Mouse (Mus musculus): ENCODE measurements around the gene Acta2. TPM values are rescaled to one million over a fixed set of nuclear protein-coding genes. Genes with fewer than 3 reads are reported as not detected.

Gene Acta2
- polyA plus RNA-seq, 1 experiment = not detected

GRCm38 (mm10) chr19:34254101-34254879 lies 1.1 kb downstream of the Acta2 start:
- Histone ChIP-seq H3K4me1 (ENCODE audit: control insufficient read depth, insufficient read depth, low read length) (peaks cover 2% of the 10 kb centered on the region; the same call in 1 of the 2 replicates), H3K4me3 (ENCODE audit: insufficient read depth, low read depth, low read length) (no peak overlapping the region), H3K27ac (ENCODE audit: insufficient read depth, low read depth, low read length) (no peak overlapping the region)
- WGBS = 28% methylated on average over 14 of the region's 14 CpGs
- TF ChIP-seq CTCF (IDR thresholded peaks at IDR 0.05; ENCODE audit: insufficient read depth, low read depth, low read length) (no peak), POLR2A (IDR thresholded peaks at IDR 0.05; ENCODE audit: insufficient read depth, low read depth, low read length) (no peak)

GRCm38 (mm10) chr19:34252450-34252849 lies 2.9 kb downstream of the Acta2 start:
- no peak for TF ChIP-seq CTCF (IDR thresholded peaks at IDR 0.05; ENCODE audit: insufficient read depth, low read depth, low read length)
- TF ChIP-seq POLR2A (IDR thresholded peaks at IDR 0.05; ENCODE audit: insufficient read depth, low read depth, low read length) = no peak
- 82% methylated on average over 9 of the region's 9 CpGs for WGBS
- H3K4me3 ChIP-seq (ENCODE audit: insufficient read depth, low read depth, low read length) = no peak overlapping the region
- no peak overlapping the region for H3K27ac ChIP-seq (ENCODE audit: insufficient read depth, low read depth, low read length)
- H3K4me1 ChIP-seq (ENCODE audit: control insufficient read depth, insufficient read depth, low read length) = peaks cover 2% of the 10 kb centered on the region; the same call in 1 of the 2 replicates

GRCm38 (mm10) chr19:34251900-34252299 lies 3.5 kb downstream of the Acta2 start:
- H3K4me1 ChIP-seq (ENCODE audit: control insufficient read depth, insufficient read depth, low read length) = peaks cover 2% of the 10 kb centered on the region; the same call in 1 of the 2 replicates
- WGBS = 85% methylated on average over 2 of the region's 2 CpGs
- H3K4me3 ChIP-seq (ENCODE audit: insufficient read depth, low read depth, low read length) = no peak overlapping the region
- TF ChIP-seq CTCF (IDR thresholded peaks at IDR 0.05; ENCODE audit: insufficient read depth, low read depth, low read length) (no peak), POLR2A (IDR thresholded peaks at IDR 0.05; ENCODE audit: insufficient read depth, low read depth, low read length) (no peak)
- no peak overlapping the region for H3K27ac ChIP-seq (ENCODE audit: insufficient read depth, low read depth, low read length)

GRCm38 (mm10) chr19:34250621-34251020 lies 4.8 kb downstream of the Acta2 start:
- Histone ChIP-seq H3K27ac (ENCODE audit: insufficient read depth, low read depth, low read length) (no peak overlapping the region), H3K4me1 (ENCODE audit: control insufficient read depth, insufficient read depth, low read length) (peaks cover 2% of the 10 kb centered on the region; the same call in 1 of the 2 replicates), H3K4me3 (ENCODE audit: insufficient read depth, low read depth, low read length) (no peak overlapping the region)
- 69% methylated on average over 4 of the region's 4 CpGs for WGBS
- TF ChIP-seq CTCF (IDR thresholded peaks at IDR 0.05; ENCODE audit: insufficient read depth, low read depth, low read length) (no peak), POLR2A (IDR thresholded peaks at IDR 0.05; ENCODE audit: insufficient read depth, low read depth, low read length) (no peak)

GRCm38 (mm10) chr19:34248558-34248957 lies 6.8 kb downstream of the Acta2 start:
- Histone ChIP-seq H3K27ac (ENCODE audit: insufficient read depth, low read depth, low read length) (no peak overlapping the region), H3K4me1 (ENCODE audit: control insufficient read depth, insufficient read depth, low read length) (no peaks in the 10 kb centered on the region), H3K4me3 (ENCODE audit: insufficient read depth, low read depth, low read length) (no peak overlapping the region)
- TF ChIP-seq POLR2A (IDR thresholded peaks at IDR 0.05; ENCODE audit: insufficient read depth, low read depth, low read length) (no peak), CTCF (IDR thresholded peaks at IDR 0.05; ENCODE audit: insufficient read depth, low read depth, low read length) (no peak)
- WGBS = 88% methylated on average over 5 of the region's 5 CpGs

GRCm38 (mm10) chr19:34244056-34244455 lies 11.3 kb downstream of the Acta2 start:
- TF ChIP-seq POLR2A (IDR thresholded peaks at IDR 0.05; ENCODE audit: insufficient read depth, low read depth, low read length) (no peak), CTCF (IDR thresholded peaks at IDR 0.05; ENCODE audit: insufficient read depth, low read depth, low read length) (no peak)
- Histone ChIP-seq H3K4me3 (ENCODE audit: insufficient read depth, low read depth, low read length) (no peak overlapping the region), H3K4me1 (ENCODE audit: control insufficient read depth, insufficient read depth, low read length) (no peaks in the 10 kb centered on the region), H3K27ac (ENCODE audit: insufficient read depth, low read depth, low read length) (no peak overlapping the region)
- WGBS = 10% methylated on average over 6 of the region's 6 CpGs

- H3K4me1 ChIP-seq (ENCODE audit: control insufficient read depth, insufficient read depth, low read length) = no peaks in the 10 kb centered on the region
- no peak for TF ChIP-seq CTCF (IDR thresholded peaks at IDR 0.05; ENCODE audit: insufficient read depth, low read depth, low read length)
- no peak for TF ChIP-seq POLR2A (IDR thresholded peaks at IDR 0.05; ENCODE audit: insufficient read depth, low read depth, low read length)
- no peak overlapping the region for H3K4me3 ChIP-seq (ENCODE audit: insufficient read depth, low read depth, low read length)
- no peak overlapping the region for H3K27ac ChIP-seq (ENCODE audit: insufficient read depth, low read depth, low read length)
Observed at GRCm38 (mm10) chr19:34242925-34243324, 12.5 kb downstream of the Acta2 start.

- no peak for TF ChIP-seq CTCF (IDR thresholded peaks at IDR 0.05; ENCODE audit: insufficient read depth, low read depth, low read length)
- TF ChIP-seq POLR2A (IDR thresholded peaks at IDR 0.05; ENCODE audit: insufficient read depth, low read depth, low read length) = no peak
- H3K4me3 ChIP-seq (ENCODE audit: insufficient read depth, low read depth, low read length) = no peak overlapping the region
- H3K27ac ChIP-seq (ENCODE audit: insufficient read depth, low read depth, low read length) = no peak overlapping the region
- H3K4me1 ChIP-seq (ENCODE audit: control insufficient read depth, insufficient read depth, low read length) = no peaks in the 10 kb centered on the region
- 69% methylated on average over 15 of the region's 15 CpGs for WGBS
Observed at GRCm38 (mm10) chr19:34241247-34241915, 14.0 kb downstream of the Acta2 start.

Measured in olfactory bulb, adult 2 months (tissue).